Mouse (Mus musculus): ENCODE measurements around the gene Golt1a. TPM values are rescaled to one million over a fixed set of nuclear protein-coding genes. Genes with fewer than 3 reads are reported as not detected.

The Golt1a gene
- polyA plus RNA-seq, 1 experiment from 2014 or later: not detected

DNA sequence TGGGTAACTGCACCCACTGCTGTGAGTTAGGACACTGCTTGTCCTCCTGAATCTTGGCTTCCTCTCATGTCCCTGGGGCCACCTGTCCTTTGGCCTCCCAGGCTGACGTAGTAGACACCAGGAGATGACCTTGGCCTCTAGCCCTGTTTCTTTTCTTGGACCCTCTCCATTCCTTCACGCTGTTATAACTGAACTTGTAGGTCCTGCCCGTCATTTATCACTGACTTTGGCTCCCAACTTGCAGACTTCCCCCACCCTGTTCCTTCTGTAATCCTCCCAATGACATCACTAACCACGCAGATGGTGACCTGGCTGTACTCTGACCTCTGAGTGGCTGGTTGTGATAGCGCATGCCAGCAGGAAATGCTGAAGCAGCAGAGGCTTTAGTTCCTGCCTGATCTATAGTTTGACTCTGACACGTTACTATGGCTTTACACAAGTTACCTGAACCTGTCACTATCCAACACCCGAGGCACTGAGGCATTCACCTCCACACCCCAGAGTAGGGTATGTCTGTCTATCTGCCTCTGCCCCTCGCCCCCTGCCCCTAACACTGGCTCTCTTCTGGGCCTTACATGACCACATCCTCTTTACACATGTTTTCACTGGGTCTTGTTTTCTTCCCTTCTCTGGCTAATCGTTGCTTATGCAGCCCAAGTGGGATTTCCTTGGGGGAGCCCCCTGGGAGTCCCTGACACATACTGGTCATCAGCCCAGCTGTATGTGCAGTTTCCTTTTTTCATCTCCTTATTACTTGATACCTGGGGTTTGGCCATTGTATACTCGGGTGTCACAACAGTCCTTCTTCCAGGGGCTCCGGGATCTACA, 38.3 kb downstream of the Golt1a start:
- Histone ChIP-seq H3K9ac (replicated peaks) (no peak overlapping the region), H3K27me3 (peaks cover 13% of the 10 kb centered on the region; the same call in 1 of the 2 replicates), H3K27ac (no peak overlapping the region), H3K36me3 (no peaks in the 10 kb centered on the region), H3K4me1 (replicated peaks) (no peaks in the 10 kb centered on the region), H3K9me3 (no peaks in the 10 kb centered on the region), H3K4me3 (replicated peaks) (no peak overlapping the region), H3K4me2 (no peak overlapping the region)
- no peak for ATAC-seq (ENCODE audit: insufficient number of reproducible peaks, insufficient read depth, low FRiP score, low TSS enrichment, low read depth)
- WGBS: 81% methylated on average over 11 of the region's 11 CpGs

DNA sequence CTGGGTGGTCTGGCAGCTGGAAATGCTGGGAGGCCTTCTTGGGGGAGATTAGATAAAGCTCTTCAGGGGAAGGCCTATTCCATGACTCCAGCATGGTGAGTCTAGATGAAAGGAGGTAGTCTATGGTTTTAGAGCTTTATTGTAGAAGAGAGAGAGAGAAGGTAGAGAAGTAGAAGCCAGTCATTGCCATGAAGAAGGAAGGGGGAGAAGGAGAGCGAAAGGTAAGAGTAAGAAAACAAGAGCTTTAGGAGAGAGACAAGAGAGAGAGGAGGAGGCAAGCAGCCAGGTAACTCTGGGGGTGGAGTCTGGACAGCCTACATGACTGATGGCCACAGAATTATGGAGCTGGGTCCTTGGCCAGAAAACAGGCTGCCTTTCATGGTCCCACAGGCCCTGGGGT, 40.6 kb downstream of the Golt1a start, which contains the start of gene Ren1:
Gene Ren1 (plus strand): TSS at position 301 of the 400 bp plus-strand sequence.
- Histone ChIP-seq H3K9me3 (no peaks in the 10 kb centered on the region), H3K27me3 (peaks cover 18% of the 10 kb centered on the region; the same call in 1 of the 2 replicates), H3K4me3 (replicated peaks) (no peak within 1 kb of the TSS), H3K27ac (no peak within 1 kb of the TSS), H3K9ac (replicated peaks) (no peak within 1 kb of the TSS), H3K4me2 (no peak within 1 kb of the TSS), H3K4me1 (replicated peaks) (no peaks in the 10 kb centered on the region), H3K36me3 (no peaks in the 10 kb centered on the region)
- WGBS: 92% methylated on average over 1 of the region's 1 CpGs
- no peak for ATAC-seq (ENCODE audit: insufficient number of reproducible peaks, insufficient read depth, low FRiP score, low TSS enrichment, low read depth)

DNA sequence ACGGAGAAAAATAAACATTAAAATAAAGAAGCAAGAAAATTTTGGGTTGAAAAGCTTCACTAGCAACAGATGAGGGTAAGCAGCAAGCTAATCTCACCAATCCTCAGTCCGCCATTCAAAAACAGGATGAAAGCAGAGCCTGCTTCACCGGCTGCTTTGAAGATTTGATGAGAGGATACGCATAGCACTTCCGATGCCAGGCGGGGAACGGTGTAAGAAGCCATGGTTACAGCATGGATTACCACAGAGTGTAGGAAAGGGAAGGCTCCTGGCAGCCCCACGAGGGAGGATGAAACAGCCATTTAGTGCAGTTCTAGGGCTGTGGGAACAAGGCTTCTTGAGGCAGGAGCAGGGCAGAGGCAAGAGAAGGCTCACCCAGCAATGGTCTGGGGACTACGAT, 42.2 kb downstream of the Golt1a start:
- WGBS: 34% methylated on average over 9 of the region's 9 CpGs
- H3K4me3 ChIP-seq (replicated peaks): no peak overlapping the region
- no peak overlapping the region for H3K27ac ChIP-seq
- H3K9me3 ChIP-seq: no peaks in the 10 kb centered on the region
- H3K27me3 ChIP-seq: peaks cover 22% of the 10 kb centered on the region; the same call in 1 of the 2 replicates
- H3K4me1 ChIP-seq (replicated peaks): peaks cover 12% of the 10 kb centered on the region
- no peak overlapping the region for H3K4me2 ChIP-seq
- no peak for ATAC-seq (ENCODE audit: insufficient number of reproducible peaks, insufficient read depth, low FRiP score, low TSS enrichment, low read depth)
- no peaks in the 10 kb centered on the region for H3K36me3 ChIP-seq
- H3K9ac ChIP-seq (replicated peaks): no peak overlapping the region

DNA sequence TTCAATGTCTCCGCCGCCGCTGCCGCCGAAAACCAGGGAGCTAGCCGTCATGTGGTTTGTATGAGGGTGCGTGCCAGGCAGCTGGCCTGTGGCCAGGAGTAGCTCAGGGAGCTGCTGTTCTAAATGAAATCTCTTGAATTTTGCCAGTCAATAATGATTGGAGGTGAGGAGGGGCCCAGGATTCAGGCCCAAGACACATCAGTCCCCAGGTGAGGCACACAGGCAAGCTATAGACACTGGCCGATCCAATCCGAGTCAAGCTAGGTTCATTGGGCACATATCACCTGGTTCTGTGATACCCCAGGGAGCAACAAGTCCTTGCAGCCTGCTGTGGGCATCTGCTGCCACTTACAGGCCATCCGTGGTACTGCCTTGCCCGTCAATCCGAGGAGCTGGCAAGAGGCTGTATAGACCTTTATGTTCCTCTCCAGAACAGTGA, 43.8 kb downstream of the Golt1a start:
- ATAC-seq (ENCODE audit: insufficient number of reproducible peaks, insufficient read depth, low FRiP score, low TSS enrichment, low read depth): peak; percentile 38; the same call in 1 of the 2 replicates
- Histone ChIP-seq H3K9me3 (no peaks in the 10 kb centered on the region), H3K9ac (replicated peaks) (no peak overlapping the region), H3K4me1 (replicated peaks) (peaks cover 12% of the 10 kb centered on the region), H3K27ac (no peak overlapping the region), H3K36me3 (no peaks in the 10 kb centered on the region), H3K27me3 (peaks cover 35% of the 10 kb centered on the region), H3K4me2 (no peak overlapping the region), H3K4me3 (replicated peaks) (no peak overlapping the region)
- WGBS: 54% methylated on average over 12 of the region's 12 CpGs

DNA sequence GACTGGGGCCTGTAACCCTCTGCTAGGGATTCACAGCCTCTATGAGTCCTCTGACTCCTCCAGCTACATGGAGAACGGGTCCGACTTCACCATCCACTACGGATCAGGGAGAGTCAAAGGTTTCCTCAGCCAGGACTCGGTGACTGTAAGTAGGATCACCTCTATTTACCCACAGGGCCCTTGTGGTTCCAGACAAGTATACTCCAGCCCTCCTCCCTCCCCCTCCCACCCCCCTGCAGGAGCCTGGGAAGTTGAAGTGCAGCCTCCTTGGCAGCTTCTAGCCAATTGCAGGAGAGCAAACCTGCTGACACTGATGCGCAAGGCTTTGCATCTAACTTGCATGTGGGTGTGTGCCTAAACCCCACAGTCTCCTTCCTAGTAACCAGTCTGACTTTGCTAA, 45.9 kb downstream of the Golt1a start:
- no peak overlapping the region for H3K27ac ChIP-seq
- H3K9me3 ChIP-seq: no peaks in the 10 kb centered on the region
- WGBS: 44% methylated on average over 5 of the region's 5 CpGs
- peaks cover 46% of the 10 kb centered on the region for H3K27me3 ChIP-seq
- no peak overlapping the region for H3K4me2 ChIP-seq
- H3K4me3 ChIP-seq (replicated peaks): no peak overlapping the region
- H3K9ac ChIP-seq (replicated peaks): no peak overlapping the region
- ATAC-seq (ENCODE audit: insufficient number of reproducible peaks, insufficient read depth, low FRiP score, low TSS enrichment, low read depth): no peak
- H3K4me1 ChIP-seq (replicated peaks): peaks cover 12% of the 10 kb centered on the region
- H3K36me3 ChIP-seq: no peaks in the 10 kb centered on the region

DNA sequence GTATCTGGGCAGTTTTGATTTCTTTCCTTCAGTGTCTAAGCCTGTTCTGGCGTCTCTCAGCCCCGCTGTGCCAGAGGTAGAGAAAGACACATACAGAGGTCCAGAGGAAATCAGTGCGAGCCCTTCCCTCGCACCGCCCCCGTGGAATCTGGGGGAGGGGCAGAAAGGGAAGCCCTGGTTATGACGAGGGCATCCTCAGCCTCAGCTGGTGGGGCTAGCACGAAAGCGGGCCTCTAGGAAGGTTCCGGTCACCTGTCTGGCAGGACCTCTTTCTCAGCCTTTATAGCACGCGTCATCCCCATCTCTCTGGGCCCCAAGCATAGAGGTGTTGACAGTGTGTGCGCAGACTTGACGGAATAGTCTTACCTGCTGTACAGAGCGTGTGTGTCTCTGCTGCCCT, 46.3 kb downstream of the Golt1a start:
- H3K27me3 ChIP-seq: peaks cover 46% of the 10 kb centered on the region
- 49% methylated on average over 15 of the region's 15 CpGs for WGBS
- no peak overlapping the region for H3K9ac ChIP-seq (replicated peaks)
- no peaks in the 10 kb centered on the region for H3K36me3 ChIP-seq
- no peak for ATAC-seq (ENCODE audit: insufficient number of reproducible peaks, insufficient read depth, low FRiP score, low TSS enrichment, low read depth)
- peaks cover 12% of the 10 kb centered on the region for H3K4me1 ChIP-seq (replicated peaks)
- no peak overlapping the region for H3K27ac ChIP-seq
- H3K9me3 ChIP-seq: no peaks in the 10 kb centered on the region
- no peak overlapping the region for H3K4me2 ChIP-seq
- H3K4me3 ChIP-seq (replicated peaks): no peak overlapping the region

DNA sequence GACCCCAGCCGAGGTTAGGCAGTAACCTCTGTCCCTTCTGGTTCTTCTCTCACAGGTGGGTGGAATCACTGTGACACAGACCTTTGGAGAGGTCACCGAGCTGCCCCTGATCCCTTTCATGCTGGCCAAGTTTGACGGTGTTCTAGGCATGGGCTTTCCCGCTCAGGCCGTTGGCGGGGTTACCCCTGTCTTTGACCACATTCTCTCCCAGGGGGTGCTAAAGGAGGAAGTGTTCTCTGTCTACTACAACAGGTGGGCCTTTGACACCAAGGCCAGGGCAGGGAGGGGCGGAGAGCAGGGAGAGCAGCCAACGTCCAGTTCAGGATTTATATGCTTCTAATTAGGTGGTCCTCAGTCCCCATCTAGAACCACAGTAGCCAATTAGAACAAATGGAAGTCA, 46.7 kb downstream of the Golt1a start:
- Histone ChIP-seq H3K36me3 (no peaks in the 10 kb centered on the region), H3K9me3 (no peaks in the 10 kb centered on the region), H3K9ac (replicated peaks) (no peak overlapping the region), H3K4me3 (replicated peaks) (no peak overlapping the region), H3K4me2 (no peak overlapping the region), H3K27me3 (peaks cover 43% of the 10 kb centered on the region), H3K4me1 (replicated peaks) (peaks cover 12% of the 10 kb centered on the region), H3K27ac (no peak overlapping the region)
- WGBS: 51% methylated on average over 8 of the region's 8 CpGs
- ATAC-seq (ENCODE audit: insufficient number of reproducible peaks, insufficient read depth, low FRiP score, low TSS enrichment, low read depth): no peak

DNA sequence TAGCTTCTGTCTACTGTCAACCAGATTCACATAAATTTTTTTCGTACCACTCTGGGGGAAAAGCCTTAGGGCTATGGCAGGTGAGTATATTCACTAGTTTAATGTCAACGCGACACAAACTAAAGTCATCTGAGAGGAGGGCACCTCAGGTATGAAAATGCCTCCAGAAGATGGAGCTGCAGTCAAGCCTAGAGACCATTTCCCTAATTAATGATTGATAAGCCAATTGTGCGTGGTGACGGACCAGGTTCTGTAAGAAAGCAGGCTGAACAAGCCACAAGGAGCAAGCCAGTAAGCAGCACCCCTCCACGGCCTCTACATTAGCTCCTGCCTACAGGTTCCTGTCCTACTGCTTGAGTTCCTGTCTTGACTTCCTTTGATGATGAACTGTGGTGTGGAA, 51.4 kb downstream of the Golt1a start:
- H3K27ac ChIP-seq: no peak overlapping the region
- H3K4me1 ChIP-seq (replicated peaks): peaks cover 12% of the 10 kb centered on the region
- no peaks in the 10 kb centered on the region for H3K36me3 ChIP-seq
- 90% methylated on average over 6 of the region's 6 CpGs for WGBS
- no peak overlapping the region for H3K4me3 ChIP-seq (replicated peaks)
- no peak for ATAC-seq (ENCODE audit: insufficient number of reproducible peaks, insufficient read depth, low FRiP score, low TSS enrichment, low read depth)
- H3K4me2 ChIP-seq: no peak overlapping the region
- H3K27me3 ChIP-seq: peaks cover 61% of the 10 kb centered on the region
- no peak overlapping the region for H3K9ac ChIP-seq (replicated peaks)
- H3K9me3 ChIP-seq: no peaks in the 10 kb centered on the region

DNA sequence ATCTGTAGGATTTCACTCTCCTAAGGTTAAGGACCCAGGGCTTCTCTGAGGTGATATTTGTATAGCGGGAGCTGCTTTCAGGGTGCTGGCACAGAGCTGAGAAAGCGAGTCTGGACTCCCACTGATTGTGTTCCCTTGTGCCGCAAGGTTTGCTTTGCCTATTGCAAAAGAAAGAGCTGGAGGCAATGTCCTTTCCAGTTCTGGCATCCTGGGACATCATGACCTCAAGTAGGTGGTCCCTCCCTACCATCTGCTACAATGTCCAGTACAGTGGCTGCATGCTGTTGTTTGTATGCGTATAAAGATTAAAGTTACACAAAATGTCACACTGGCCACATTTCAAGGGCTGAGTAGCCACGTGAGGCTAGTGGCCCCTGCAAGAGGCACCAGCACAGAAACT, 52.5 kb downstream of the Golt1a start:
- no peak overlapping the region for H3K9ac ChIP-seq (replicated peaks)
- no peaks in the 10 kb centered on the region for H3K9me3 ChIP-seq
- H3K4me2 ChIP-seq: no peak overlapping the region
- H3K36me3 ChIP-seq: no peaks in the 10 kb centered on the region
- H3K4me1 ChIP-seq (replicated peaks): peaks cover 6% of the 10 kb centered on the region; the same call in 1 of the 2 replicates
- WGBS: 87% methylated on average over 5 of the region's 5 CpGs
- H3K27ac ChIP-seq: no peak overlapping the region
- ATAC-seq (ENCODE audit: insufficient number of reproducible peaks, insufficient read depth, low FRiP score, low TSS enrichment, low read depth): no peak
- H3K27me3 ChIP-seq: peaks cover 63% of the 10 kb centered on the region
- H3K4me3 ChIP-seq (replicated peaks): no peak overlapping the region

DNA sequence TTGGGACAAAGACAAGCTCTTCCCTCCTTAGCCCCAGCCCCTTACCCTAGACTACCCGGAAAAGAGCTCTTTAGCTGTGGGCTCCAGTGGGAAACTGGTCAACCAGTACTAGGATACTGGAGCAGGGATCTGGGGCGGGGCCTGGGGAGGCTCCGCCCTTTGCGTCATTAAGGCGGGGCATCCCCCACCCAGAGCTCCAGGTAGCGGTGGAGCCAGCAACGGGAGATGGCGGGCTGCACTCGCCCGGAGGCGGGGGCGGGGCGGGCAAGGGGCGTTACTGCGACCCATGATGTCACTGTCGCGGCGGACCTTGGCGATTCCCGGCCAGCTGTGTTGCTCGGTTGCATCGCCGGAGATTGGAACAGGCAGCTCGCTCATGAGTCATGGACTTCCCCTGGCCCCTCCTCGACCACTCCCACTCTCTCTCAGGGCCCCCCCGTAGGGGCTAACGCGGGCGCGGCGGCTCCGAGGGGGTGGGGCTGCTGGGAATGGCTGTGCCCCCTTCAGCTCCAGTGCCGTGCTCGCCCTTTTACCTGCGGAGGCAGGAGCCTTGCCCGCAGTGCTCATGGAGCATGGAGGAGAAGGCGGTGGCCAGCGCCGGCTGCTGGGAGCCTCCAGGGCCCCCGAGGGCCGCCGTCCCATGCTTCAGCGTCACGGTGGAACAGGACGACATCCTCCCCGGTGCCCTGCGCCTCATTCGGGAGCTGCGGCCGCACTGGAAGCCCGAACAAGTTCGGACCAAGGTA, 53.8 kb downstream of the Golt1a start, which contains the start of gene Etnk2:
Gene Etnk2 (plus strand): TSS at position 297 of the 746 bp plus-strand sequence.
- peaks cover 19% of the 10 kb centered on the region for H3K4me1 ChIP-seq (replicated peaks)
- no peaks in the 10 kb centered on the region for H3K36me3 ChIP-seq
- under 1% methylated on average over 52 of the region's 52 CpGs for WGBS
- peak within 1 kb of the TSS; percentile 69 for H3K4me3 ChIP-seq (replicated peaks)
- H3K9me3 ChIP-seq: no peaks in the 10 kb centered on the region
- peaks cover 52% of the 10 kb centered on the region for H3K27me3 ChIP-seq
- H3K27ac ChIP-seq: no peak within 1 kb of the TSS
- H3K9ac ChIP-seq (replicated peaks): peak within 1 kb of the TSS; percentile 60
- H3K4me2 ChIP-seq: peak within 1 kb of the TSS; percentile 95
- peak; percentile 58 for ATAC-seq (ENCODE audit: insufficient number of reproducible peaks, insufficient read depth, low FRiP score, low TSS enrichment, low read depth)

DNA sequence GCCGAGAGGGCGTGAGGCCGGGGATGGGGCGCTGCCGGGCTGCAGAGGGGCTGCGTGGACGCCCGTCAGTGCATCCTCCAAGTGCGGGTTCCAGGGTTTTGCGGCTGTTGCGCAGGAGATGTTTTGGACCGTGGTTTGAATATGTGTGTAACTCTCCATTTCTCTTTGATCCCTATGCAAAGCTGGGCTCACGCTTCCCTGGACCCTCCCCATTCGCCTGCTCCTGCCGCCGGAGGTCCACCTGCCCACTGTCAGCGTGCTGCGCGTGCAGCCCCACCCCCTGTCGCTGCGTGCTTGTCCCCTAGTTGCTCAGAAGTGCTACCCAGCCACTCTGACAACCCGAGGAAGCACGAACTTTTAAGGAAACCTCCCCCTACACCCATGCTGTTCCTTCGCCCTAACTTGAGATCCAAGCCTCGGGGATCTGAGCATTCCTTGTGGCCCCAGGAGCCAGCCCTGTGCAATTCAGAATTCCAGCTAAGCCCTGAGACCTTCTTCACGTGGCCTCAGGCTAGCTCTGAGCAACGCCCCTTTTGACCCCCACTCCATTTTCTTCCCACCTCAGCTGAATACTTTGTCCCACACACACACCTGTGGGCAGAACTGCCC, 54.5 kb downstream of the Golt1a start:
- no peak for ATAC-seq (ENCODE audit: insufficient number of reproducible peaks, insufficient read depth, low FRiP score, low TSS enrichment, low read depth)
- Histone ChIP-seq H3K9ac (replicated peaks) (peak overlapping the region; percentile 60), H3K36me3 (no peaks in the 10 kb centered on the region), H3K4me1 (replicated peaks) (peaks cover 19% of the 10 kb centered on the region), H3K27me3 (peaks cover 47% of the 10 kb centered on the region), H3K27ac (no peak overlapping the region), H3K4me3 (replicated peaks) (peak overlapping the region; percentile 69), H3K4me2 (peak overlapping the region; percentile 95), H3K9me3 (no peaks in the 10 kb centered on the region)
- WGBS: 2% methylated on average over 27 of the region's 27 CpGs
